In genomic region chr13:92529828-92530720, GRCm38 (mm10) we compare ENCODE assay signal across 8 mouse cellular contexts. TPM values are rescaled to one million over a fixed set of nuclear protein-coding genes. Genes with fewer than 3 reads are reported as not detected.
A peak's percentile ranks its signal among the peaks of the same experiment; 100 is the strongest.
DNase-seq lines count a peak whose midpoint lies in the region; ATAC-seq lines count a peak whose summit lies in the region.

No protein-coding gene starts in this region.

- no peak for DNase-seq in heart, adult 11 months
- DNase-seq in NIH3T3 (ENCODE audit: low read depth): peak; percentile 56
- peak; percentile 14 for DNase-seq in lung, postnatal 25 days (ENCODE audit: low spot score)
- DNase-seq in left cerebral cortex, adult 9 months (ENCODE audit: low spot score in 2 of 2): no peak
- DNase-seq in gastrocnemius, postnatal 36 days: no peak
- no peak for DNase-seq in spleen, adult 12 weeks (ENCODE audit: low spot score)

- no peaks in the 10 kb centered on the region for H3K9me3 ChIP-seq in heart, embryonic 15.5 days (replicated peaks)
- H3K9me3 ChIP-seq in heart, embryonic 16.5 days (replicated peaks; ENCODE audit: control insufficient read depth, low read length): no peaks in the 10 kb centered on the region

- no peaks in the 10 kb centered on the region for H3K36me3 ChIP-seq in heart, embryonic 15.5 days
- H3K36me3 ChIP-seq in heart, embryonic 16.5 days (ENCODE audit: control insufficient read depth, insufficient read depth): 0 out of 2 replicates have a peak, but pooled peaks cover 2% of the 10 kb centered on the region

- H3K4me3 ChIP-seq in heart, embryonic 15.5 days: peak overlapping the region; percentile 80
- peak overlapping the region; percentile 66 for H3K4me3 ChIP-seq in heart, embryonic 16.5 days (ENCODE audit: low read length)

- intact Hi-C loops in gastrocnemius, postnatal 36 days (cut with DNase I): no loop called here

- peak overlapping the region; percentile 98 for H3K27ac ChIP-seq in heart, embryonic 15.5 days
- peak overlapping the region; percentile 99 for H3K27ac ChIP-seq in heart, embryonic 16.5 days (ENCODE audit: low read length)

- ATAC-seq in heart, embryonic 15.5 days (replicated peaks; ENCODE audit: insufficient number of reproducible peaks, insufficient read depth, low FRiP score, low read depth): peak; percentile 87
- peak; percentile 91 for ATAC-seq in heart, embryonic 16.5 days (replicated peaks; ENCODE audit: extremely low read depth, insufficient read depth, low FRiP score)

- H3K4me1 ChIP-seq in heart, embryonic 15.5 days (replicated peaks): peaks cover 8% of the 10 kb centered on the region
- peaks cover 6% of the 10 kb centered on the region; the same call in 1 of the 2 replicates for H3K4me1 ChIP-seq in heart, embryonic 16.5 days (ENCODE audit: control insufficient read depth, insufficient read depth, low read length)

- H3K27me3 ChIP-seq in heart, embryonic 15.5 days: no peaks in the 10 kb centered on the region
- no peaks in the 10 kb centered on the region for H3K27me3 ChIP-seq in heart, embryonic 16.5 days (ENCODE audit: control insufficient read depth, insufficient read depth, low read length)

- peak overlapping the region; percentile 85 for H3K9ac ChIP-seq in heart, embryonic 15.5 days
- peak overlapping the region; percentile 93 for H3K9ac ChIP-seq in heart, embryonic 16.5 days (ENCODE audit: low read length)

- H3K4me2 ChIP-seq in heart, embryonic 15.5 days: peak overlapping the region; percentile 65
- H3K4me2 ChIP-seq in heart, embryonic 16.5 days (ENCODE audit: low read depth, low read length): peak overlapping the region; percentile 63

- 2% methylated on average over 33 of the region's 47 CpGs for WGBS in heart, embryonic 15.5 days
- 1% methylated on average over 47 of the region's 47 CpGs for WGBS in heart, embryonic 16.5 days

RNA-seq across cellular contexts. Expression of gene Zfyve16, which starts 0.6 kb away (rescaled TPM):
- polyA plus RNA-seq in heart, embryonic 15.5 days (2015; fragmentation: Nextera tagmentation; extraction: Ambion mirVana): 6.9 and 7.4 TPM in 2 replicates
- polyA plus RNA-seq in heart, embryonic 16.5 days (2015; fragmentation: Nextera tagmentation; extraction: Ambion mirVana): 7.0 and 7.5 TPM in 2 replicates
- 1 to 10 TPM; 7.1 to 8.0 TPM for total RNA-seq in gastrocnemius, postnatal 36 days (2021)

RNA-seq across cellular contexts. Expression of gene Spz1, which starts 45.9 kb away (rescaled TPM):
- polyA plus RNA-seq in heart, embryonic 15.5 days (2015; fragmentation: Nextera tagmentation; extraction: Ambion mirVana): not detected in 2 replicates
- polyA plus RNA-seq in heart, embryonic 16.5 days (2015; fragmentation: Nextera tagmentation; extraction: Ambion mirVana): not detected in 2 replicates
- total RNA-seq in gastrocnemius, postnatal 36 days (2021): not detected

RNA-seq across cellular contexts. Expression of gene Fam151b, which starts 46.3 kb away (rescaled TPM):
- polyA plus RNA-seq in heart, embryonic 15.5 days (2015; fragmentation: Nextera tagmentation; extraction: Ambion mirVana): 0.11 TPM in 1 of 2 replicates, not detected in the other
- not detected in 2 replicates for polyA plus RNA-seq in heart, embryonic 16.5 days (2015; fragmentation: Nextera tagmentation; extraction: Ambion mirVana)
- 1 to 10 TPM; 1.9 to 2.6 TPM for total RNA-seq in gastrocnemius, postnatal 36 days (2021)

Comparison
In these comparisons a context has a peak if more than half of its experiments do, and no peak if none do; other contexts are left out.
1. DNase-seq: peak in NIH3T3 (single experiment) and lung, postnatal 25 days (single experiment); none in heart, adult 11 months (single experiment), left cerebral cortex, adult 9 months (0 of 2), gastrocnemius, postnatal 36 days (0 of 2) and spleen, adult 12 weeks (single experiment).